Mouse (Mus musculus) E14TG2a.4 (cell line): Measurements from ENCODE around the gene Rnft1.
"Not testable (repeated sequence)": the region's sequence is repeated elsewhere in the genome, so short reads cannot be mapped to it uniquely, and the experiment has no call there.

Experiments
- CTCF ChIP-seq: conservative IDR thresholded peaks from 2 replicates; pipeline ENCODE4 v1.5.1; 2014; ENCODE audit warnings: low read length
- NANOG ChIP-seq: IDR thresholded peaks from 2 replicates; pipeline ENCODE4 v1.6.1; 2014; ENCODE audit warnings: borderline replicate concordance, low read length, mixed read lengths
- POU5F1 ChIP-seq: IDR thresholded peaks from 2 replicates; pipeline ENCODE4 v1.6.1; 2014; ENCODE audit warnings: low read length, borderline replicate concordance

DNA sequence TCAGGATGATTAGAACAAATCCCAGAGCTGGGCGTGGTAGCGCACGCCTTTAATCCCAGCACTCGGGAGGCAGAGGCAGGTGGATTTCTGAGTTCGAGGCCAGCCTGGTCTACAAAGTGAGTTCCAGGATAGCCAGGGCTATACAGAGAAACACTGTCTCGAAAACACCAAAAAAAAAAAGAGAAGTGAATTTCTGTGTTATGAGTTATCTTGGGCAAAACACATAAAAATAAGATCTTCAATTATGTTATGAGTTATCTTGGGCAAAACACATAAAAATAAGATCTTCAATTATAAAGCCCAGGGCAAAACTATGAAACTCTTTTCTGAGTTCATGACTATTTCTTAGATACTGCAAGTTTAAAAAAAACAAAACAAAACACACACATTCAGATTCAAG is 48.8 kb downstream of the Rnft1 start:
- not testable (repeated sequence) for TF ChIP-seq CTCF, NANOG, POU5F1
